Mouse (Mus musculus) liver, embryonic 15.5 days (tissue): Measurements from ENCODE around the gene Clec4d. TPM values are rescaled to one million over a fixed set of nuclear protein-coding genes. Genes with fewer than 3 reads are reported as not detected.
A peak's percentile ranks its signal among the peaks of the same experiment; 100 is the strongest.
"Not testable (repeated sequence)": the region's sequence is repeated elsewhere in the genome, so short reads cannot be mapped to it uniquely, and the experiment has no call there.

Experiments
- ATAC-seq: fragments of 200-750 bp; cut with Nextera tagmentation; 2 replicates; pipeline ENCODE4 v1.8.0; 2017; ENCODE audit warnings: moderate number of reproducible peaks, mild to moderate bottlenecking, moderate library complexity; ENCODE audit not compliant: insufficient read depth
- H3K27ac ChIP-seq: fragments of 300-500 bp; sonication (generic); replicated peaks from 2 replicates; pipeline ENCODE4 v1.5.1; 2015; ENCODE audit warnings: mild to moderate bottlenecking, inconsistent platforms
- H3K27me3 ChIP-seq: fragments of 300-500 bp; sonication (generic); 2 replicates; pipeline ENCODE4 v1.6.1; 2015; ENCODE audit warnings: mild to moderate bottlenecking, inconsistent platforms
- H3K36me3 ChIP-seq: fragments of 300-500 bp; sonication (generic); replicated peaks from 2 replicates; pipeline ENCODE4 v1.6.1; 2015; ENCODE audit warnings: moderate library complexity, mild to moderate bottlenecking, inconsistent platforms
- H3K4me1 ChIP-seq: fragments of 300-500 bp; sonication (generic); replicated peaks from 2 replicates; pipeline ENCODE4 v1.6.1; 2015; ENCODE audit warnings: inconsistent platforms
- H3K4me2 ChIP-seq: fragments of 300-500 bp; sonication (generic); 2 replicates; pipeline ENCODE4 v1.6.1; 2015; ENCODE audit warnings: moderate library complexity, mild to moderate bottlenecking, inconsistent platforms
- H3K4me3 ChIP-seq: fragments of 300-500 bp; sonication (generic); replicated peaks from 2 replicates; pipeline ENCODE4 v1.5.1; 2015; ENCODE audit warnings: mild to moderate bottlenecking, inconsistent platforms
- H3K9ac ChIP-seq: fragments of 300-500 bp; sonication (generic); 2 replicates; pipeline ENCODE4 v1.6.1; 2015; ENCODE audit warnings: moderate library complexity, mild to moderate bottlenecking, inconsistent platforms
- H3K9me3 ChIP-seq: fragments of 300-500 bp; sonication (generic); replicated peaks from 2 replicates; pipeline ENCODE4 v1.6.1; 2016; ENCODE audit warnings: inconsistent platforms
- WGBS: fragments of 180-500 bp; shearing (Covaris S2); methylation state at CpG from one replicate; pipeline ENCODE4 v1.1.7; 2015; ENCODE audit warnings: mixed read lengths; ENCODE audit not compliant: insufficient replicate concordance; 5-methylcytosine and 5-hydroxymethylcytosine counted together
- polyA plus RNA-seq: library from polyadenylated mRNA; unstranded; fragments of >200 nt; fragmentation: Nextera tagmentation; extraction: Ambion mirVana; gene quantifications from 2 replicates; pipeline ENCODE4 v1.2.1, GENCODE M21; 2015

Gene Clec4d
- polyA plus RNA-seq: 0.58 and 0.64 TPM in 2 replicates

DNA sequence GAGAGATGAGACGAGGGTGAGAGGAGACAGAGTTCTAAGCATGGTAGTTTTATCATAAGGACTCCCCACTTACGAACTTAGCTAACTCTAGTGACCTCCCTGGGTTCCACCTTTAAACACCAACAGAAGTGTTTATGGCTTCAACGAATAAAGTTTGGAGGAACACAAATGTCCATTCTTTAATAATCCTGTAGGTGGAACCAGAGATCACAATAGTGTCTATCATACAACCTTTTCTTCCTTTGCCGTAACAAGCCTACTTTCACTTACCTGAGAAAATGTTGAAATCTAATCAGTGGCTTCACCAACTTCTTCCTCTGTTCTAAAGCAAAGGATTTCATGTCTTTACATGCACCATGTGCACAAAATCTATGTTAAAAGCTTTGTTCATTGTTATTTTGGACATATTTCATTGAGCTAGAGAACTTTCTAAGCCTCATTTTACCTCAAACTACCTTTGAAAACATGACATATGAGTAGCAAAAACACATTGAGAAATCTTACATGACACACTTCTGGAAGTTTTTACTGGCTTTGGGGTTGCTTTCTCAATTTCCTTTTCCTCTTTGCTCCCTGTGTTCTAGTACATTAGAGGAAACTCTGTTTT is at the start of gene Clec4d:
Gene Clec4d, plus strand, starts transcription at position 557 of the 607 bp plus-strand sequence.
- H3K27me3 ChIP-seq: no peaks in the 10 kb centered on the region
- 26% methylated on average over 4 of the region's 4 CpGs for WGBS
- no peaks in the 10 kb centered on the region for H3K9me3 ChIP-seq
- H3K36me3 ChIP-seq: no peaks in the 10 kb centered on the region
- no peak within 1 kb of the TSS for H3K27ac ChIP-seq
- peaks cover 16% of the 10 kb centered on the region for H3K4me1 ChIP-seq
- H3K9ac ChIP-seq: no peak within 1 kb of the TSS
- H3K4me2 ChIP-seq: no peak within 1 kb of the TSS
- no peak for ATAC-seq
- H3K4me3 ChIP-seq: no peak within 1 kb of the TSS

DNA sequence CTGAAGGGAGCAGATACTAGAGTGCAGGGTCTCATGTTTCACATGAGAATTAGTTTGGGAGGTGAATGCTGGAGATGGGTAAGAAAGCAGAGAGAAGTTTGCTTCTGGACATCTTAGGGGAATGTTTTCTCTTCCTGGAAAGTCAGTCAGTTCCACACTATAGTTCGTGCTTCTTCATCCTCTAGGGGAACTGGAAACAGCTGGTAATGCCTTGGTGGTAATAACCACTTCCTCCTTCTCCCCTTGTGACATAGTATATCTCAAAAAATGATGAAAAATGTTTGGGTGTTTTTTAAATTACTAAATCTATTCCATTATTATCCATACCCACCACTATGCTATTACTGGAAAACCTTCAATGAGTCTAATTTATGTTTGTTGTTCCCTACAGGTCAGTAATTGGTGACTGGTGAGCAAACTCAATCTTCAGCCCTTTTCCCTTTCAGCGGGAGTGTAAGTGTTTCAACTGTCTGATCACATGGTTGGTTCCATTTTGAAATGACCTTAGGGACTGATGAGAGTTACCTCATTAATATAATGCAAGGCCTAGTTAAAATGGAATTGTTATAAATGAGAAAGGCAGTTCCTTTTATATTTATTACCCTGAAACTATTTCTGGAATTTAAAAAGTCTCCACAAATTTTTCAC is 34.3 kb upstream of the Clec4d start:
- Histone ChIP-seq H3K9ac (no peak overlapping the region), H3K9me3 (no peaks in the 10 kb centered on the region), H3K4me3 (no peak overlapping the region), H3K27me3 (no peaks in the 10 kb centered on the region), H3K27ac (no peak overlapping the region), H3K36me3 (no peaks in the 10 kb centered on the region), H3K4me2 (no peak overlapping the region), H3K4me1 (no peaks in the 10 kb centered on the region)
- 25% methylated on average over 2 of the region's 2 CpGs for WGBS
- ATAC-seq: 0 out of 2 replicates have a peak, but pooled peaks have one; percentile 41

DNA sequence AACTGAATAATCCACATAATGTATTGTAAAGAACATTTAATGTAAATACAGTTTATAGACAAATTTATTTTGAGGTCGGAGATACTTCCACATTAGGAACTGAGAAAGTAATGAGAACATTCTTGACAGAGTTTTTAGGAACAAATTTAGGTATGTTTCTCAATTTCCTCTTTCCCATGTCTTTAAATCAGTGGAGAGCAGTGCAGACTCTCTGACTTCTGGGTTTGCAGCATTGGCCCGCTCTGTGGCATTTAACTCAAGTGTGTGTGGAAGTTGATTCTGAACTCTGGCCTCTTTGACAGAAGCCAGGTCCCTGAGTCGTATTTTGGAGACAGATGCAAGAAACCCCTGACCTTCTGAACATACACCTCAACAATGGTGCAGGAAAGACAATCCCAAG is 32.3 kb upstream of the Clec4d start, which contains the start of gene Clec4n:
Gene Clec4n, plus strand, starts transcription at position 200 of the 400 bp plus-strand sequence.
- Histone ChIP-seq H3K4me3 (no peak within 1 kb of the TSS), H3K27me3 (no peaks in the 10 kb centered on the region), H3K27ac (no peak within 1 kb of the TSS), H3K9ac (no peak within 1 kb of the TSS), H3K4me2 (no peak within 1 kb of the TSS), H3K9me3 (no peaks in the 10 kb centered on the region), H3K4me1 (no peaks in the 10 kb centered on the region), H3K36me3 (no peaks in the 10 kb centered on the region)
- ATAC-seq: no peak
- WGBS: 37% methylated on average over 3 of the region's 3 CpGs

DNA sequence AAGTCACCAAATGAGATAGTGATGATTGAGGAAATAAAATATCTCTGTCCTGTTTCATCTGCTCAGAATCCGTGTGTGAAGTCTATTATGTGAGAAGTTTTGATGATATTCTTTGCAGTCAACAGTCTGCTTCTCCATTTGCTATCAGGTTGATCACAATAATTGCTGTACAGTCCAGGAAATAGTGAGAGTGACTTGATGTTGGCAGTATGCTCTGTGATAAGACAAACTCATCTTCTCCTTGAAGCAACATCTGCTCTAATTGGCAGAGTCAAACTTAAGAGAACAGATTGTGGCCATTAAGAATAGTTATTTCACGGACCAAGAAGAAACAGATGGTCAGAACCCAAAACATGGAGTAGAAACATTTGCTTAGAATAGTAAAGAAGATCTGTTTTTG is 30.8 kb upstream of the Clec4d start:
- Histone ChIP-seq H3K9ac (no peak overlapping the region), H3K4me3 (no peak overlapping the region), H3K4me1 (no peaks in the 10 kb centered on the region), H3K27ac (no peak overlapping the region), H3K9me3 (no peaks in the 10 kb centered on the region), H3K4me2 (no peak overlapping the region), H3K27me3 (no peaks in the 10 kb centered on the region), H3K36me3 (no peaks in the 10 kb centered on the region)
- WGBS: 47% methylated on average over 2 of the region's 2 CpGs
- no peak for ATAC-seq

DNA sequence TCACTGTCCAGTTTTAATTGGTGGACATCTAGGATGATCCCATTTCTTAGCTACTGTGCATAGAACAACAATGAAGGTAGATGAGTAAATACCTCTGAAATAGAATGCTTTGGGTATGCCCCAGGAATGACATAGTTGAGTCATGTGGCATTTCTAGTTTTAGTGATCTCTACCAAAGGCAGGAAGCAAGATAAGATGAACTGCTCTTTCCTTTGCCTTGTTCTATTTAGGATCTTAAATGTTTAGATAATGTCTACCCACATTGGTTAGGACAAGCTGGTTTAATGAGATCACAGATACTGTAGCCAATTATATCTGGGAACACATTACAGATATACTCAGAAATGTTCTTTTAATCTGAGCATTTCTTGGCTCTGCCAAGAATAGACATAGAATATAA is 24.3 kb upstream of the Clec4d start:
- ATAC-seq: no peak
- no peak overlapping the region for H3K4me3 ChIP-seq
- H3K27me3 ChIP-seq: no peaks in the 10 kb centered on the region
- H3K27ac ChIP-seq: no peak overlapping the region
- H3K4me2 ChIP-seq: no peak overlapping the region
- no peaks in the 10 kb centered on the region for H3K36me3 ChIP-seq
- no peak overlapping the region for H3K9ac ChIP-seq
- no peaks in the 10 kb centered on the region for H3K4me1 ChIP-seq
- no peaks in the 10 kb centered on the region for H3K9me3 ChIP-seq

DNA sequence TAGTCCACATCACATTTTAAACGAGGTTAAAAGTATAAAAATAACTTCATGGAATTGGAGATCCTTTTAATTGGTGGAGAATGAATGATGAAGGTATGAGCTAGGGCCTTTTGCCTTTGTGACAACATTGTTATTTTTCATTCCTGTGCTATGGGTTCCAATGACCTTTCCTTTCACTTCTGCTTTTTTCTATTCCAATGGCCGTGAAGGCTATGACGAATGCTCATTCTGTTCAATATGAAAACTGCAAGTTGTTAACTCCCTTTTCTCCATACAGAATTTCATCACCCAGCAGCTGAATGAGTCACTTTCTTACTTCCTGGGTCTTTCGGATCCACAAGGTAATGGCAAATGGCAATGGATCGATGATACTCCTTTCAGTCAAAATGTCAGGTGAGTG is 17.7 kb upstream of the Clec4d start:
- Histone ChIP-seq H3K4me1 (no peaks in the 10 kb centered on the region), H3K36me3 (no peaks in the 10 kb centered on the region), H3K27me3 (no peaks in the 10 kb centered on the region), H3K9me3 (no peaks in the 10 kb centered on the region), H3K9ac (no peak overlapping the region), H3K4me3 (no peak overlapping the region), H3K4me2 (no peak overlapping the region), H3K27ac (no peak overlapping the region)
- WGBS: 61% methylated on average over 5 of the region's 5 CpGs
- no peak for ATAC-seq

DNA sequence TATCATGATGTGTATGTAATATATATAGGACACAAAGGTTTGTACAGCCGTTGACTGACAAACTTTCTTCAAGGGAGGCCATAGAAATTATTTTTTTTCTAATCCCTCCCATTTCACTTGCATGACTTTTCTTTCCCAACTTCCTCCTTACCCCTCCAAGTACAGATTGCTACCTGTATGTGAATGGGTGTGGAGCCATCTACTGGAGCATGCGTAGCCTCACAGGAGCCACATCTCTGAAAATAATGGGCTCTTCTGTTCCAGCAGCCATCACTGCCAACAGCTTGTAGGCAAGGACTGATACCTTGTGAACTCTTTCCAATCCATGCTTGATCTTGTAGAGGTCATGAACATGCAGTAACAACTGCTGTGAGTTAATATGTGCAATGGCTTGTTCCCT is 13.0 kb upstream of the Clec4d start:
- WGBS: 56% methylated on average over 2 of the region's 2 CpGs
- ATAC-seq, H3K9me3 ChIP-seq, H3K4me1 ChIP-seq, H3K9ac ChIP-seq, H3K27ac ChIP-seq, H3K4me3 ChIP-seq, H3K27me3 ChIP-seq, H3K36me3 ChIP-seq, H3K4me2 ChIP-seq: not testable (repeated sequence)

DNA sequence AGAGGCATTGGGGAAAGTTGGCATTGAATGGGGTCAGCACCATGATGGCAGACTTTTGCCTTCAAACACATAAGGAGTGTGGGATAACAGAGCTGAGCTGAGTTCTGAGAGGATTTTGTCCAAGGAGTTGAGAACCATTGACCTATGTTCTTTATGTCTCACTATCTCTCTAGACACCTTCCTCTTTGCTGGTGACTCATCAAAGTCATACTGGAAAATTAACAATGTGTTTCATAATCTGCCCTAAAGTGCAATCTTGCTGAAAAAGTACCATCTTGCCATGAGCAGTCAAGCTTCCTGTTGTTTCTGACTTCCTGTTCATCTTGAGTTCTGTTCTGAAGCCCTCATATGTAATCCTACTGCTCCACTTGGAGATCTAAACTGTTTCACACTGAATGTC is 9.2 kb upstream of the Clec4d start:
- no peak overlapping the region for H3K4me3 ChIP-seq
- ATAC-seq: 0 out of 2 replicates have a peak, but pooled peaks have one; percentile 43

DNA sequence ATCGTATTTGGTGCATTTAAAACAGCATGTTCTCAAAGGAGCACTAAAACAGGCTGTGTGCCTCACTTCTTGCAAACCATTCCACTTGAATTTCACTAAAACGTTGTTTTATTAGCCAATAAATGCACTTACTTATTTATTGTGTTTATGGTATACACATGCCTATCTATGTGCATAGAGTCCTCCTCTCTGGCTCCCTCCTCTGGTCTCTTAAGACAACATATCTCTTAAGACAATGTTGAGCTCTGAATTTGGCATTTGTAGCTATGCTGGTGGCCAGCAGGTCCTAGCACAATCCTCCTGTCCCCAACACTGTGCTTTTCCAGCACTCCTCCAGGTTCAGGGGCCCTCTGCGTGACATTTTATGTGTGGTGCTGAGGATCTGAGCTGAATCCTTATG is 3.0 kb upstream of the Clec4d start:
- Histone ChIP-seq H3K27me3 (no peaks in the 10 kb centered on the region), H3K4me3 (no peak overlapping the region), H3K36me3 (no peaks in the 10 kb centered on the region), H3K27ac (no peak overlapping the region), H3K9ac (no peak overlapping the region), H3K4me2 (no peak overlapping the region), H3K4me1 (0 out of 2 replicates have a peak, but pooled peaks cover 4% of the 10 kb centered on the region), H3K9me3 (no peaks in the 10 kb centered on the region)
- 61% methylated on average over 3 of the region's 3 CpGs for whole genome bisulfite sequencing
- ATAC-seq: no peak

More for the DNA sequence above, 9.2 kb upstream of the Clec4d start:
- Histone ChIP-seq H3K27me3 (no peaks in the 10 kb centered on the region), H3K4me1 (no peaks in the 10 kb centered on the region), H3K9me3 (no peaks in the 10 kb centered on the region), H3K27ac (no peak overlapping the region), H3K9ac (no peak overlapping the region), H3K4me2 (no peak overlapping the region), H3K36me3 (no peaks in the 10 kb centered on the region)

DNA sequence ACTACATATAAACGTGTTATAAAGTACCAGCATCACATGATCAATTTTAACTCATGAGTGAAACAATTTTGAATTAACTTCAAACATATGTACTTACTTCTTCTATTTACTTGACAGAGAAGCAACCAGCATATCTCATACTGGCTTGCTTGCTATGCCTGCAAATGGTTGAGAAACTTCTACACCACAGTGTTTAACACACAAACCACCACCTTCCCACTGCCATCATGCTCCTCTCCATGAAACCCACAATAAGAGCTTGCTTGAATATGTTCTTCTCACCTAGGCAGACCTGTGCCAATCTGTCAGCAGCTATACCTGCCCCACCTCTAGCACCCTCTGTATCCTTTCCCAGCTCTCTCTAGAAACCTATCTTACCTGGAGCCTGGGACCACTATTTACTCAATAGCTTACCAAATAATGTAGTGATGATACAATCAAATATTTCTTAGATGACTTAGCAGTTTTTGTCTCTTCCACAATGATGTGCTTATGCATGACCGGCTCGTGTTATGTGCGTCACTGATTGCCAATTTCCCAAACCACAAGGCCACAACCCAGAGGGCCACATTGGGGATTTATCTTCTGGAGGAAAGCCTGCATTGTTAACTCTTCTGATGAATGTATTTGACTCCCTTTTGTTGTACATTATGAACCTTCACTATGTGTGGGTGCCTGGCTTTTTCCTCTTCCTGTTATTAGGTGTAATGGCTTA is 1.9 kb upstream of the Clec4d start:
- Histone ChIP-seq H3K36me3 (no peaks in the 10 kb centered on the region), H3K4me3 (no peak overlapping the region), H3K4me2 (no peak overlapping the region), H3K9ac (no peak overlapping the region), H3K9me3 (no peaks in the 10 kb centered on the region), H3K27me3 (no peaks in the 10 kb centered on the region), H3K27ac (no peak overlapping the region), H3K4me1 (0 out of 2 replicates have a peak, but pooled peaks cover 11% of the 10 kb centered on the region)
- ATAC-seq: no peak
- 28% methylated on average over 4 of the region's 4 CpGs for WGBS

DNA sequence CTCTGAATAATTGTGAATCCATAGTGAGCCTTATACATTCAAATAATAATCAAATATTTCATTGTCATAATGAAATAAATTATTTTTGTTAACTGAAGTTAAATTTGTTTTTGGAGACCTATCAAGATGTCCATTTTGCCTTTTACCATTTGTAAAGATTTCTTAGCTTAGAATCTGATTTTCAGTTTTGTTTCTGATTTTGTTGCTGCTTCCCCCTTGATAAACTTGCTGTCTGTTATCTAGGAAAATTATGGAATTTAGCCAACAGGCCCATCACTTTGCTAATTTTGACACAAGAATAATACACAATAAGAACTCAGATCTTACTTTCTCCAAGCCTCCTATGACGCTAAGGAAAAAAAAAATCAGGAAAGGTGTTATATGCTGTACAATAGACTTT is 1.0 kb upstream of the Clec4d start:
- Histone ChIP-seq H3K4me1 (peaks cover 12% of the 10 kb centered on the region; the same call in 1 of the 2 replicates), H3K9me3 (no peaks in the 10 kb centered on the region), H3K27me3 (no peaks in the 10 kb centered on the region), H3K4me3 (no peak overlapping the region), H3K27ac (no peak overlapping the region), H3K4me2 (no peak overlapping the region), H3K9ac (no peak overlapping the region), H3K36me3 (no peaks in the 10 kb centered on the region)
- ATAC-seq: no peak
- WGBS: 73% methylated on average over 1 of the region's 1 CpGs
